Mouse (Mus musculus): ENCODE results near the gene Ltbp4. TPM values are rescaled to one million over a fixed set of nuclear protein-coding genes. Genes with fewer than 3 reads are reported as not detected.
A peak's percentile ranks its signal among the peaks of the same experiment; 100 is the strongest.

Gene Ltbp4
- polyA plus RNA-seq, 1 experiment from 2014 or later = 55.1 TPM

GRCm38 (mm10) chr7:27258205-27258899, 79.1 kb downstream of the Ltbp4 start, which contains the start of gene Numbl:
Numbl (plus strand) TSS chr7:27258433.
- H3K4me2 ChIP-seq (ENCODE audit: low read length) = peak within 1 kb of the TSS; percentile 92
- H3K9ac ChIP-seq (ENCODE audit: low read length) = peak within 1 kb of the TSS; percentile 82
- no peaks in the 10 kb centered on the region for H3K9me3 ChIP-seq (ENCODE audit: control insufficient read depth, low read length)
- peaks cover 17 to 19% of the 10 kb centered on the region in 2 experiments for H3K4me1 ChIP-seq (ENCODE audit: control insufficient read depth in 2 of 2, insufficient read depth in 2 of 2, low read length in 2 of 2)
- under 1% methylated on average over 46 of the region's 47 CpGs for WGBS
- ATAC-seq (ENCODE audit: insufficient number of reproducible peaks, insufficient read depth, low FRiP score, low read depth) = peak; percentile 80
- H3K4me3 ChIP-seq (ENCODE audit: control insufficient read depth in 1 of 2, insufficient read depth in 1 of 2, low read depth in 1 of 2, low read length in 2 of 2) = peak within 1 kb of the TSS; percentile 74 to 81
- peaks cover 12% of the 10 kb centered on the region for H3K36me3 ChIP-seq (ENCODE audit: control insufficient read depth, insufficient read depth, low read length)
- no peaks in the 10 kb centered on the region for H3K27me3 ChIP-seq (ENCODE audit: control insufficient read depth, insufficient read depth, low read length)
- peak within 1 kb of the TSS; percentile 53 to 55 for H3K27ac ChIP-seq (replicated peaks in 1 of 2; ENCODE audit: control insufficient read depth in 1 of 2, insufficient read depth in 1 of 2, low read depth in 2 of 2, low read length in 2 of 2)

GRCm38 (mm10) chr7:27257852-27258204, 79.7 kb downstream of the Ltbp4 start:
- ATAC-seq (ENCODE audit: insufficient number of reproducible peaks, insufficient read depth, low FRiP score, low read depth) = no peak
- Histone ChIP-seq H3K4me2 (ENCODE audit: low read length) (peak overlapping the region; percentile 92), H3K4me3 (ENCODE audit: control insufficient read depth in 1 of 2, insufficient read depth in 1 of 2, low read depth in 1 of 2, low read length in 2 of 2) (peak overlapping the region; percentile 74 to 81), H3K27ac (replicated peaks in 1 of 2; ENCODE audit: control insufficient read depth in 1 of 2, insufficient read depth in 1 of 2, low read depth in 2 of 2, low read length in 2 of 2) (peak overlapping the region in 1 of 2 experiments; percentile 55; a peak in 2 of 4 replicates), H3K36me3 (ENCODE audit: control insufficient read depth, insufficient read depth, low read length) (peaks cover 10% of the 10 kb centered on the region), H3K4me1 (ENCODE audit: control insufficient read depth in 2 of 2, insufficient read depth in 2 of 2, low read length in 2 of 2) (peaks cover 17 to 19% of the 10 kb centered on the region in 2 experiments), H3K9me3 (ENCODE audit: control insufficient read depth, low read length) (no peaks in the 10 kb centered on the region), H3K27me3 (ENCODE audit: control insufficient read depth, insufficient read depth, low read length) (no peaks in the 10 kb centered on the region), H3K9ac (ENCODE audit: low read length) (peak overlapping the region; percentile 82)
- 6% methylated on average over 6 of the region's 6 CpGs for WGBS

GRCm38 (mm10) chr7:27257046-27257851, 80.2 kb downstream of the Ltbp4 start:
- H3K27me3 ChIP-seq (ENCODE audit: control insufficient read depth, insufficient read depth, low read length) = no peaks in the 10 kb centered on the region
- ATAC-seq (ENCODE audit: insufficient number of reproducible peaks, insufficient read depth, low FRiP score, low read depth) = 0 out of 2 replicates have a peak, but pooled peaks have one; percentile 23
- H3K4me2 ChIP-seq (ENCODE audit: low read length) = peak overlapping the region; percentile 92
- peaks cover 4% of the 10 kb centered on the region for H3K36me3 ChIP-seq (ENCODE audit: control insufficient read depth, insufficient read depth, low read length)
- peak overlapping the region; percentile 53 for H3K9ac ChIP-seq (ENCODE audit: low read length)
- 15% methylated on average over 27 of the region's 27 CpGs for WGBS
- H3K4me3 ChIP-seq (ENCODE audit: control insufficient read depth in 1 of 2, insufficient read depth in 1 of 2, low read depth in 1 of 2, low read length in 2 of 2) = peak overlapping the region; percentile 16 to 81; a peak in 2 of 4 replicates
- peak overlapping the region; percentile 53 to 55; a peak in 3 of 4 replicates for H3K27ac ChIP-seq (replicated peaks in 1 of 2; ENCODE audit: control insufficient read depth in 1 of 2, insufficient read depth in 1 of 2, low read depth in 2 of 2, low read length in 2 of 2)
- no peaks in the 10 kb centered on the region for H3K9me3 ChIP-seq (ENCODE audit: control insufficient read depth, low read length)
- H3K4me1 ChIP-seq (ENCODE audit: control insufficient read depth in 2 of 2, insufficient read depth in 2 of 2, low read length in 2 of 2) = peaks cover 17 to 19% of the 10 kb centered on the region in 2 experiments

GRCm38 (mm10) chr7:27255721-27256120, 81.8 kb downstream of the Ltbp4 start:
- 58% methylated on average over 3 of the region's 3 CpGs for WGBS
- Histone ChIP-seq H3K4me1 (ENCODE audit: control insufficient read depth in 2 of 2, insufficient read depth in 2 of 2, low read length in 2 of 2) (peaks cover 17 to 19% of the 10 kb centered on the region in 2 experiments), H3K4me2 (ENCODE audit: low read length) (no peak overlapping the region), H3K4me3 (ENCODE audit: control insufficient read depth in 1 of 2, insufficient read depth in 1 of 2, low read depth in 1 of 2, low read length in 2 of 2) (no peak overlapping the region), H3K9me3 (ENCODE audit: control insufficient read depth, low read length) (no peaks in the 10 kb centered on the region), H3K36me3 (ENCODE audit: control insufficient read depth, insufficient read depth, low read length) (no peaks in the 10 kb centered on the region), H3K9ac (ENCODE audit: low read length) (no peak overlapping the region), H3K27me3 (ENCODE audit: control insufficient read depth, insufficient read depth, low read length) (no peaks in the 10 kb centered on the region), H3K27ac (replicated peaks in 1 of 2; ENCODE audit: control insufficient read depth in 1 of 2, insufficient read depth in 1 of 2, low read depth in 2 of 2, low read length in 2 of 2) (no peak overlapping the region)
- no peak for ATAC-seq (ENCODE audit: insufficient number of reproducible peaks, insufficient read depth, low FRiP score, low read depth)

Other genes with a start within 250 kb of the Ltbp4 start
- 3.3 TPM in 1 of 2 replicates, not detected in the other for gene Cyp2f2, start 217.8 kb downstream of the Ltbp4 start, polyA plus RNA-seq (2014; fragmentation: Nextera tagmentation; extraction: Ambion mirVana)
- 0.22 TPM in 1 of 2 replicates, not detected in the other for gene Cyp2t4, start 184.0 kb downstream of the Ltbp4 start, polyA plus RNA-seq (2014; fragmentation: Nextera tagmentation; extraction: Ambion mirVana)
- gene Egln2, start 170.9 kb downstream of the Ltbp4 start, polyA plus RNA-seq (2014; fragmentation: Nextera tagmentation; extraction: Ambion mirVana) = 26.7 and 31.2 TPM in 2 replicates
- 42.4 and 43.4 TPM in 2 replicates for gene Rab4b, start 158.8 kb downstream of the Ltbp4 start, polyA plus RNA-seq (2014; fragmentation: Nextera tagmentation; extraction: Ambion mirVana)
- gene Gm21983, start 156.6 kb downstream of the Ltbp4 start, polyA plus RNA-seq (2014; fragmentation: Nextera tagmentation; extraction: Ambion mirVana) = not detected in 2 replicates
- gene Mia, start 156.5 kb downstream of the Ltbp4 start, polyA plus RNA-seq (2014; fragmentation: Nextera tagmentation; extraction: Ambion mirVana) = 0.53 and 1.3 TPM in 2 replicates
- gene BC024978, start 141.9 kb downstream of the Ltbp4 start, polyA plus RNA-seq (2014; fragmentation: Nextera tagmentation; extraction: Ambion mirVana) = 3.3 and 3.7 TPM in 2 replicates
- gene Snrpa, start 141.4 kb downstream of the Ltbp4 start, polyA plus RNA-seq (2014; fragmentation: Nextera tagmentation; extraction: Ambion mirVana) = 140 and 150 TPM in 2 replicates
- 3.4 and 3.8 TPM in 2 replicates for gene Itpkc, start 109.0 kb downstream of the Ltbp4 start, polyA plus RNA-seq (2014; fragmentation: Nextera tagmentation; extraction: Ambion mirVana)
- gene Coq8b, start 104.7 kb downstream of the Ltbp4 start, polyA plus RNA-seq (2014; fragmentation: Nextera tagmentation; extraction: Ambion mirVana) = 9.9 and 11.9 TPM in 2 replicates
- gene Numbl, start 79.3 kb downstream of the Ltbp4 start, polyA plus RNA-seq (2014; fragmentation: Nextera tagmentation; extraction: Ambion mirVana) = 3.3 and 5.4 TPM in 2 replicates
- gene Shkbp1, start 18.3 kb upstream of the Ltbp4 start, polyA plus RNA-seq (2014; fragmentation: Nextera tagmentation; extraction: Ambion mirVana) = 18.3 and 22.0 TPM in 2 replicates
- not detected in 2 replicates for gene Gm20479, start 19.7 kb upstream of the Ltbp4 start, polyA plus RNA-seq (2014; fragmentation: Nextera tagmentation; extraction: Ambion mirVana)
- 0.15 and 0.20 TPM in 2 replicates for gene Sptbn4, start 110.0 kb upstream of the Ltbp4 start, polyA plus RNA-seq (2014; fragmentation: Nextera tagmentation; extraction: Ambion mirVana)
- gene Blvrb, start 110.3 kb upstream of the Ltbp4 start, polyA plus RNA-seq (2014; fragmentation: Nextera tagmentation; extraction: Ambion mirVana) = 49.7 and 57.9 TPM in 2 replicates
- 15.7 and 19.4 TPM in 2 replicates for gene Sertad3, start 136.1 kb upstream of the Ltbp4 start, polyA plus RNA-seq (2014; fragmentation: Nextera tagmentation; extraction: Ambion mirVana)
- gene Sertad1, start 149.2 kb upstream of the Ltbp4 start, polyA plus RNA-seq (2014; fragmentation: Nextera tagmentation; extraction: Ambion mirVana) = 34.5 and 34.8 TPM in 2 replicates
- gene Prx, start 161.6 kb upstream of the Ltbp4 start, polyA plus RNA-seq (2014; fragmentation: Nextera tagmentation; extraction: Ambion mirVana) = 0.58 and 0.59 TPM in 2 replicates
- gene Hipk4, start 185.6 kb upstream of the Ltbp4 start, polyA plus RNA-seq (2014; fragmentation: Nextera tagmentation; extraction: Ambion mirVana) = 0.24 and 0.26 TPM in 2 replicates
- 54.5 and 61.7 TPM in 2 replicates for gene Pld3, start 215.5 kb upstream of the Ltbp4 start, polyA plus RNA-seq (2014; fragmentation: Nextera tagmentation; extraction: Ambion mirVana)
- gene 2310022A10Rik, start 215.5 kb upstream of the Ltbp4 start, polyA plus RNA-seq (2014; fragmentation: Nextera tagmentation; extraction: Ambion mirVana) = 31.0 TPM in 2 replicates

All from heart, embryonic 14.5 days (tissue).